Mouse (Mus musculus): ENCODE measurements at regions not wholly inside any gene's neighbourhood (a gene's known extent, or its start where the extent isn't known, plus 50 kb on each side); places are given as distances from the start of the nearest gene placed in this dataset.

- H3K4me2 ChIP-seq (replicated peaks): no peak overlapping the region
- H3K4me1 ChIP-seq (replicated peaks): peaks cover 13% of the 10 kb centered on the region
- H3K9ac ChIP-seq (replicated peaks): no peak overlapping the region
- H3K4me3 ChIP-seq (replicated peaks): no peak overlapping the region
- H3K36me3 ChIP-seq: no peaks in the 10 kb centered on the region
- ATAC-seq: peak; percentile 43; the same call in 1 of the 2 replicates
- 66% methylated on average over 7 of the region's 7 CpGs for WGBS
- H3K27me3 ChIP-seq: no peaks in the 10 kb centered on the region
- peak overlapping the region; percentile 30; the same call in 1 of the 2 replicates for H3K27ac ChIP-seq
- H3K9me3 ChIP-seq: no peaks in the 10 kb centered on the region
Observed at GRCm38 (mm10) chr17:15882803-15883202, 52.0 kb upstream of the Rgmb start.

GRCm38 (mm10) chr17:15882245-15882644, 51.4 kb upstream of the Rgmb start:
- no peak overlapping the region for H3K4me2 ChIP-seq (replicated peaks)
- WGBS: 81% methylated on average over 2 of the region's 2 CpGs
- H3K4me3 ChIP-seq (replicated peaks): no peak overlapping the region
- ATAC-seq: no peak
- no peaks in the 10 kb centered on the region for H3K36me3 ChIP-seq
- H3K27me3 ChIP-seq: no peaks in the 10 kb centered on the region
- no peak overlapping the region for H3K9ac ChIP-seq (replicated peaks)
- H3K9me3 ChIP-seq: no peaks in the 10 kb centered on the region
- H3K27ac ChIP-seq: peak overlapping the region; percentile 30; the same call in 1 of the 2 replicates
- H3K4me1 ChIP-seq (replicated peaks): peaks cover 13% of the 10 kb centered on the region

All from midbrain, embryonic 13.5 days (tissue).